Mouse (Mus musculus) kidney, adult 18-20 months (tissue): ENCODE measurements at regions not wholly inside any gene's neighbourhood (a gene's known extent, or its start where the extent isn't known, plus 50 kb on each side); places are given as distances from the start of the nearest gene placed in this dataset.

Experiments
- DNase-seq: peaks from one replicate; pipeline ENCODE4 v3.0.0; 2021

DNA sequence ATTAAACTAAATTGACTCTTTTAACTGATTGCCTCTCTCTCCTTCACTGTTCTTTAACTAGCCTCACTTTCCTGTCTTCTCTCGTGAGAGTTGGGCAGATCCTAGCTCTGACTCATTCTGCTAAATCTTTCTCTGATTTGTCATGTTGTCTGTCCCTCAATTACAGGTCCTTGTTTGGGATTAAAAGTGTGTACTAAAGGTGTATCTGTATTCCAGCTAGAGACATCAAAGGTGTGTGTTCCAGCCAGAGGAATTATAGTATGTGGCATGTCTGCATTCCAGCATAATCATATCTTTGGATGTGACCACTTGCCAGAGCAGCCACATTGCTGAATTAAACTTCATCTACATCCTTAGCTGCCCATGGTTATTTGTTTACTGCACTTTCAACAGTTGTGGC is 167.5 kb upstream of the Fam83b start:
- DNase-seq, result no peak

DNA sequence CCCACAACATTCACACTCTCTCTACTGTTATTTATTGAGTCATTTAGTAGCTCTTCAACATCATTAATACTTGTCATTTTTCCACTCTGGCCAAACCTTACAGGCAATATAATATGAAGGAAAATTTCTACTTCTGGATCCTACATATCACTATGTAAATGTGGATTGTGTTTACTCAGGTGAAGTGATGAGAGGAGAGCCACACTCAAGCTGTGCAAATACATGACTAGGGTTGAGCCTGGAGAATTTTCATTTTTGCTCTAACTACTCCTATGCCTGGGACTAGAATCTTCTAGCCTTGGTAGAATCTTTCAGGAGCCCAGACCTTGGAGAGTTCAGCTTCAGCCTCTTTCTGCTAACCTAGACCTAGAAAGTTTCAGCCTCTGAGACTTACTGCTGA is 166.9 kb upstream of the Fam83b start:
- no peak for DNase-seq

DNA sequence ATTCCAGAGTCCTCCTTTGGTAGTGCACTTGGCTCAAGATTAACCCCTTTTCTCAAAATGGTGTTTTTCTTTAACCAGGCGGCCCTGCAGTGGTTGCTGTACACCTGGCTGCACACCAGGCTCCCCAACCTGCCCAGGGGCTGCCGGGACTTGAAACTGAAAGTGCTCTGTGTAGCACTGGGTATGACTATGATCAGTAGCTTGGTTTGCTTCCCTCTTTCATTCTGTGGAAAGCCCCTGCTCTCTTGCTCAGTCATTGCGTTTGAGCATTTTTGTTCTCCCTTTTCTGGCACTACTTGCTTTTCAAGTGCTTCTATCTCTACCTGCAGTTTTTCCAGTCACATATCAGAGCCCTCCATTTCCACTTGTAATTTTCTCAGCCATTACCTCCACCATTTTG is 156.0 kb upstream of the Fam83b start:
- no peak for DNase-seq

DNA sequence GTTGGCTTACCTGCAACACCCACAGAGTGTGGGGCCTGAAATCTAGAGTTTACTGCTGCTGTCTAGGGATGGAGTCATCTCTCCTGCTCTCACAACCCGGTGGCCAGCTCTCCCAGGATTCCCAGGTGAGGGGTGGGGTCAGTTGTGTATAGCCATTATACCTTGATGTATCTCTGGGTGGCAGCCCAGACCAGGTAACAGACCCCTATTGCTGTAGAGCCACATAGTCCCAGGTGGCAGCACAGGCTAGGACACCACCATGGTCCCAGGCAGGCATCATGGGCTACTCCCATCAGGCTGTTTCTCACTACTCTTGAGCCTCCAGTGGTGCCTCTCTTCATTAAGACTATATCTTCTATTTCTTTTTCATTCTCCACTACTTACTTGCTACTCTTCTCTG is 148.9 kb upstream of the Fam83b start:
- no peak for DNase-seq

GRCm38 (mm10) chr9:76706451-76706850 is 139.5 kb upstream of the Fam83b start:
- no peak for DNase-seq

DNA sequence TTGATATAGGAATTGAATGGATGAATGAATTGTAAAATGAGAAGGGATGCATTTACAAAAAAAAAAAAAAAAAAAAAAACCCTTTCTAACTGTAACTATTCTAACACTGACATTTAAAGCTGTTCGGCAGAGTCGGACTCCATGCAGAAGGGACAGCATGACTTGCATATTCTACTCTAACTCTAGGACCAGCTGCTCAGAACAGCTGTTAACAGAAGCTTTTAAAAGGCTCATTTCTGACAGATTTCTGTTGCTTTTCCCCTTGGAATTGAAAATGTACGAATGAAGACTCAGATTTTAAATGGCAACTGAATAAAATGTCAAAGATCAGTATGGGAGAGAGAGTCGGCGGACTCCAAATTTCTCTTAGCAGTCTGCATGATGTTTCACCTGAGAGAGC is 138.9 kb upstream of the Fam83b start:
- no peak for DNase-seq

DNA sequence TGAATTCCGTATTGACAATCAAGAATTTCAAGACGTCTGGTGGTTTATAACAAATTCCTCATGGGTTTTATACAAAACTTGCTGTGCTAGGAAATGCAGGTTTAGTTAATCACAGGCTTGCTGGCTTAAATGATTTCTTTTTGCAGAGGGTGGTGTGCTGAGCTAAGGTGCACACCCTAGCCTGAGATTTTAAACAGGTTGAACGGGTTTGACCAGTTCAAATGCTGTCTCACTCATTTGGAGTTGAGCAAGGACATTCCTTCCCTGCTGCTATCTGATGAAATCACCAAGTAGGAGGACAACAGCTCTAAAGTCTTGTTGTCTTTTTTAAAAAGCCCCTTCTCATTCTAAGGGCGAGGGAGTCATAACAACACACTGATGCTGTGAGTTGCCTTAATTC is 128.6 kb upstream of the Fam83b start:
- DNase-seq, result no peak

- DNase-seq, result no peak
Measured at GRCm38 (mm10) chr9:76692976-76693375, 126.1 kb upstream of the Fam83b start.

GRCm38 (mm10) chr9:76660848-76661247 is 93.9 kb upstream of the Fam83b start:
- DNase-seq, result peak; percentile 65

- DNase-seq, result no peak
Measured at GRCm38 (mm10) chr9:76659798-76660197, 92.9 kb upstream of the Fam83b start.

- DNase-seq, result no peak
Measured at GRCm38 (mm10) chr9:76653311-76653710, 86.4 kb upstream of the Fam83b start.

- DNase-seq, result no peak
Measured at GRCm38 (mm10) chr9:76649484-76649883, 82.6 kb upstream of the Fam83b start.

GRCm38 (mm10) chr9:76646383-76646782 is 79.5 kb upstream of the Fam83b start:
- no peak for DNase-seq
